Mouse (Mus musculus): ENCODE results near the gene Aqp9. TPM values are rescaled to one million over a fixed set of nuclear protein-coding genes. Genes with fewer than 3 reads are reported as not detected.

Aqp9 gene
- polyA plus RNA-seq, 1 experiment from 2014 or later: 0.37 TPM

DNA sequence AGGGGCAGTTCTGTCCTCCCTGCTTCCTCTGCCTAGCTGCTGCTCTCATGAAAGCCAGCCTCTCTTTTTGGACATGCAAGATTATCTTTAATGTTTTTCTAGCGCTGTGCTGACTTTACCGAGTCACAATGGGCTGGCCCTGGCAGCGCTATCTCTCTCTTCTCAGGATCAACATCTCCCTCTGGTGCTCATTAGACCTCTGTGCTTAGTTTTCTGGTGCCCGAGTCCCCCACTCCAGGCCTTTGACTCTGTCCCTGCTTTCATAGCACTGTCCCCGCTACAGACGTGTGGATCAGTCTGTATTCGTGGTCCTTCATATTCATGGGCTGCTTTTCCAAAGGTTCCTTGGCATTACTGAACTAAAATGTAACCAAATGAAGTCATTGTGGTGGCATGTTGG, 89.3 kb downstream of the Aqp9 start:
- 65% methylated on average over 7 of the region's 7 CpGs for WGBS
- H3K4me3 ChIP-seq (ENCODE audit: low read depth, low read length): no peak overlapping the region
- no peak overlapping the region for H3K9ac ChIP-seq (ENCODE audit: low read length)
- H3K4me2 ChIP-seq (ENCODE audit: low read length): no peak overlapping the region
- no peaks in the 10 kb centered on the region for H3K36me3 ChIP-seq (ENCODE audit: control insufficient read depth, insufficient read depth, low read length)
- DNase-seq (ENCODE audit: low spot score) (no peak), ATAC-seq (no peak)
- H3K27me3 ChIP-seq (replicated peaks; ENCODE audit: control insufficient read depth, insufficient read depth, low read length): no peaks in the 10 kb centered on the region
- no peaks in the 10 kb centered on the region for H3K9me3 ChIP-seq (replicated peaks; ENCODE audit: control insufficient read depth, low read length)
- no peak overlapping the region for H3K27ac ChIP-seq (ENCODE audit: low read depth, low read length)
- H3K4me1 ChIP-seq (ENCODE audit: control insufficient read depth, insufficient read depth, low read length): no peaks in the 10 kb centered on the region

DNA sequence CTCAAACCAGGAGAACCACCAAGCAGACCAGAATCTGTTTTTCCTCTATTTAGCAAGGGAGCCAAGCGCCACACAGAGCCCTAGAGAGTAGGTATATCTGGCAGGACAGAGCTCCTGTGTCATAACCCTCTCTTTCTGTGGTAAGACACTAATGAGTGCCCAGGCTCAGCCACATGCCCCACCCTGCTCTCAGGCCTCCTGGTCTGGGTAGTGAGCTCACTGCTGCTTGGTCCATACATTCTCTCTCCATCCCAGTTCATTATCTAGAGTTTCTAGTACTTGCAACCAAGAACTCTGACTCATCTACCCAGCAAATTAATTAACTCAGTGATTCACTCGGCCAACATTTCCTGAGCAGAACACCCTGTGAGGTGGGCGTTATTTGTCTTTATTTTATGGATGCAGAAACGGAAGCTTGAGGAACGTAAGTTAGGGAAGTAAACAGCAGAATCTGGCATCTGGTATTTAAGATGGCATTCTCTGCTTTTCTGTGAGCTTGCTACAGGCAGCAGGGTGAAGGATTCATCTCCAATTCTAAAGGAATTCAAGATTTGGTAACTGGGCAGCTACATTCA, 91.1 kb downstream of the Aqp9 start:
- WGBS: 87% methylated on average over 5 of the region's 5 CpGs
- Histone ChIP-seq H3K9ac (ENCODE audit: low read length) (no peak overlapping the region), H3K36me3 (ENCODE audit: control insufficient read depth, insufficient read depth, low read length) (no peaks in the 10 kb centered on the region), H3K4me2 (ENCODE audit: low read length) (no peak overlapping the region), H3K4me1 (ENCODE audit: control insufficient read depth, insufficient read depth, low read length) (no peaks in the 10 kb centered on the region), H3K4me3 (ENCODE audit: low read depth, low read length) (no peak overlapping the region), H3K9me3 (replicated peaks; ENCODE audit: control insufficient read depth, low read length) (no peaks in the 10 kb centered on the region), H3K27me3 (replicated peaks; ENCODE audit: control insufficient read depth, insufficient read depth, low read length) (no peaks in the 10 kb centered on the region), H3K27ac (ENCODE audit: low read depth, low read length) (no peak overlapping the region)
- no peak for DNase-seq (ENCODE audit: low spot score)
- no peak for ATAC-seq

DNA sequence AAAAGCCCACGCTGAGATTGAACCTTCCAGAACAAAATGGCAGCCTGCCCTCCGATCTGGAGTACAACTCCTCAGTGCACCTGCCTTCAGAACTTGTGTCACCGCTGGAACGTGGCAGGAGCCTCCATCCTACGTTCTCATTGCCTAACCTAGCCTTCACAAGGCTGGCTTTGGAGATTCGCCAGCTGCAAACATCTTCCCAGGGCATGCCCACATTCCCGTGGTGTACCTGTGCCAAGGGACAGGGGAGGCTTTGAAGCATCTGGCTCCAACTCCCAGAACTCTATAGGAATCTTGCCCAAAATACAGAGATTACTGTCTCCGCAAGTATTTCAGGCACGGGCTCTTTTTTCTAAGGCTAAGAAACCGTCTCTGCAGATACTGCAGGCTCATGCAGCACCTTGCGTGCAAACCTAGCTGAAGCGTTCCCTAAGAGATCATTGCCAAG, 92.3 kb downstream of the Aqp9 start:
- Histone ChIP-seq H3K9ac (ENCODE audit: low read length) (no peak overlapping the region), H3K27me3 (replicated peaks; ENCODE audit: control insufficient read depth, insufficient read depth, low read length) (no peaks in the 10 kb centered on the region), H3K27ac (ENCODE audit: low read depth, low read length) (no peak overlapping the region), H3K9me3 (replicated peaks; ENCODE audit: control insufficient read depth, low read length) (no peaks in the 10 kb centered on the region), H3K4me3 (ENCODE audit: low read depth, low read length) (no peak overlapping the region), H3K4me2 (ENCODE audit: low read length) (no peak overlapping the region), H3K4me1 (ENCODE audit: control insufficient read depth, insufficient read depth, low read length) (no peaks in the 10 kb centered on the region), H3K36me3 (ENCODE audit: control insufficient read depth, insufficient read depth, low read length) (no peaks in the 10 kb centered on the region)
- ATAC-seq (no peak), DNase-seq (ENCODE audit: low spot score) (no peak)
- WGBS: 82% methylated on average over 12 of the region's 12 CpGs

DNA sequence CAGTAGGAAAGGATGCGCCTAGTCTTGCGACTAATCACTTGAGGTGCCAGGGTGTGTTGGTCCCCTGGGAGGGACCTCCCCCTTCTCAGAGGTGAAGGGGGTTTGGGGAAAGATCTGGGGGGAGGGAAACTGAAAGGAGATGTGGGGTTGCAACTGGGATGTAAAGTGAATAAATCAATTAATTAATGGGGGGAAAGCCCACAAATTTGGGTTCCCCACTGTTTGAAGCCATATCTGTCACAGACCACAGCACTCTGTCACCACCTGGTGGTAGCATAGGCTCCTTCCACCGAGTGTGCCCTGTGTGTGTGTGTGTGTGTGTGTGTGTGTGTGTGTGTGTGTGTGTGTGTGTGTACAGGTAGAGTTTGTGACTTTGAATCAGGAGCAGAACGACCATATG, 94.7 kb downstream of the Aqp9 start:
- DNase-seq (ENCODE audit: low spot score): peak; percentile 49
- ATAC-seq: no peak
- H3K9ac ChIP-seq (ENCODE audit: low read length): no peak overlapping the region
- H3K9me3 ChIP-seq (replicated peaks; ENCODE audit: control insufficient read depth, low read length): no peaks in the 10 kb centered on the region
- no peak overlapping the region for H3K27ac ChIP-seq (ENCODE audit: low read depth, low read length)
- no peaks in the 10 kb centered on the region for H3K27me3 ChIP-seq (replicated peaks; ENCODE audit: control insufficient read depth, insufficient read depth, low read length)
- H3K36me3 ChIP-seq (ENCODE audit: control insufficient read depth, insufficient read depth, low read length): no peaks in the 10 kb centered on the region
- H3K4me3 ChIP-seq (ENCODE audit: low read depth, low read length): no peak overlapping the region
- no peak overlapping the region for H3K4me2 ChIP-seq (ENCODE audit: low read length)
- WGBS: 57% methylated on average over 4 of the region's 4 CpGs
- no peaks in the 10 kb centered on the region for H3K4me1 ChIP-seq (ENCODE audit: control insufficient read depth, insufficient read depth, low read length)

DNA sequence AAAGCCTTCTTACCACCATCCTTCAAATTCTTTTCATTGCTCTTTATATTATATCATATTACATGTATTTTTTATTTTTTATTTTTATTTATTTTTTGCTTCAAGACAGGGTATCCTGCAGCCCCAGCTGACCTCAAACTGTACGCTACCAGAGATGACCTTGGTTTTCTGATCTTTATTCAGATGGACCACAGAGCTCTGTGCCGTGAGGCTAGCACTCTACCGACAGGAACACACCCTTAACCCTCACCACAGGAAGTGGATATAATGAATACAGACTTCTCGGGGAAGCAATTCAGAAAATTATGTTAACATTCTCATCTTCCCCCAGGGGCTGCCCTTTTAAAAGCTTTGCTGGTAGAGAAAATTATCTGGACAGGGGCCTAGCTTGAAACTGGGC, 95.4 kb downstream of the Aqp9 start:
- Histone ChIP-seq H3K4me2 (ENCODE audit: low read length) (no peak overlapping the region), H3K27me3 (replicated peaks; ENCODE audit: control insufficient read depth, insufficient read depth, low read length) (no peaks in the 10 kb centered on the region), H3K36me3 (ENCODE audit: control insufficient read depth, insufficient read depth, low read length) (no peaks in the 10 kb centered on the region), H3K4me3 (ENCODE audit: low read depth, low read length) (no peak overlapping the region), H3K9me3 (replicated peaks; ENCODE audit: control insufficient read depth, low read length) (no peaks in the 10 kb centered on the region), H3K4me1 (ENCODE audit: control insufficient read depth, insufficient read depth, low read length) (no peaks in the 10 kb centered on the region), H3K27ac (ENCODE audit: low read depth, low read length) (no peak overlapping the region), H3K9ac (ENCODE audit: low read length) (no peak overlapping the region)
- ATAC-seq: no peak
- 55% methylated on average over 4 of the region's 4 CpGs for WGBS
- no peak for DNase-seq (ENCODE audit: low spot score)

DNA sequence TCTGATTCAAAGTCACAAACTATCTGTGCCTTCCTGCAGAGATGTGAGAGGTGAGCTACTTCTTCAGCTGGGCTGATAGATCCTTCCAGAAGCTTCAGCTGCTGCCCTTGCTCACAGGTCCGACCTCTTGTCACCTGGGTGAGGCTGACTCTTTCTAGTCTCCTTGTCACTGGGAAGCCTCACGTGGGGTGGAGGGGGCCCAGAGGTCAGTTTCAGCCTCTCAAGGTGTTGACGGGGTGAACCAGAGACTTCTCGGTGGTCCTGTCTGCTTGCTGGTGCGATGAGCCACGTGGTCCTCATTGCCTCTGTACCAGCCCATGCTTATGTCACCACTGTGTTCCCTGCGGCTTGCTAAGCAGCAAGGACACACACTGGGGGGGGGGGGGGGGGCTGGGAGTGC, 96.0 kb downstream of the Aqp9 start:
- Histone ChIP-seq H3K4me3 (ENCODE audit: low read depth, low read length) (no peak overlapping the region), H3K27me3 (replicated peaks; ENCODE audit: control insufficient read depth, insufficient read depth, low read length) (no peaks in the 10 kb centered on the region), H3K9me3 (replicated peaks; ENCODE audit: control insufficient read depth, low read length) (no peaks in the 10 kb centered on the region), H3K9ac (ENCODE audit: low read length) (no peak overlapping the region), H3K4me1 (ENCODE audit: control insufficient read depth, insufficient read depth, low read length) (no peaks in the 10 kb centered on the region), H3K27ac (ENCODE audit: low read depth, low read length) (no peak overlapping the region), H3K36me3 (ENCODE audit: control insufficient read depth, insufficient read depth, low read length) (no peaks in the 10 kb centered on the region), H3K4me2 (ENCODE audit: low read length) (no peak overlapping the region)
- no peak for ATAC-seq
- whole genome bisulfite sequencing: 73% methylated on average over 7 of the region's 7 CpGs
- DNase-seq (ENCODE audit: low spot score): no peak

DNA sequence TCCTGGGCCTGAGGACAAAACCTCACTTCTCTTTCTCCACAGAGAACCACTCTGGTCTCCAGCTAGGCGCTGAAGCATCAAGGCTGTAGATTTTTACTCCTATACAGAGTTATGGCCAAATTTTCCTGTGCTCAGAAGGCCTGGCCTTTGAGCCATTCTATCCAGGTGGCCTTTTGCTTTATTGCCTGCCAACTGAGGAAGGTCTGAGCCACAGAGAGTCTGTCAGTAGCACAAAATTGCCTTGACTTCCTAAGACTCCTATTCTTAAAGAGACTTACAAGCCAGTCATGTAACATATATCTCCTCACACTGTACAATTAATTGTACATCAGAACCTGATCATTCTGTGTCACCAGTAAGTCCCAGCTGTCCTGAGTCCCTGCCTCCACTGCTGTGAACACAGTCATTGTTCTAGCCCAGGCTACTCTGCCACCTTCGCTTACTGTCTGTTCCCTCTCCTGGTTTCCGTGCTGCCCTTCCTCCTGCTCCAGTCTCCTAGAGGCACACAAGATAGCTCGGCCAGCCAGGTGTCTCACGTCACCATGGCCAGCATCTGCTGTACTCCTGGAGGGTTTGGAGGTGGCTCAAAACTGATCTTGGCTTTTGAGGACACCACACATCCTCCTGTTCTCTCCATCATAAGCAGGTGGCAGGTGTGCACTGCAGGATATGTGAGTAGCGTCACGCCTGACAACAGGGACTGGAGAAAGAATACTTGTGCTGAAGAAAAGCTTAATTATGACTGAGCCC, 96.7 kb downstream of the Aqp9 start:
- Histone ChIP-seq H3K36me3 (ENCODE audit: control insufficient read depth, insufficient read depth, low read length) (no peaks in the 10 kb centered on the region), H3K4me3 (ENCODE audit: low read depth, low read length) (no peak overlapping the region), H3K9me3 (replicated peaks; ENCODE audit: control insufficient read depth, low read length) (no peaks in the 10 kb centered on the region), H3K9ac (ENCODE audit: low read length) (no peak overlapping the region), H3K27ac (ENCODE audit: low read depth, low read length) (no peak overlapping the region), H3K27me3 (replicated peaks; ENCODE audit: control insufficient read depth, insufficient read depth, low read length) (no peaks in the 10 kb centered on the region), H3K4me1 (ENCODE audit: control insufficient read depth, insufficient read depth, low read length) (no peaks in the 10 kb centered on the region), H3K4me2 (ENCODE audit: low read length) (no peak overlapping the region)
- DNase-seq (ENCODE audit: low spot score) (no peak), ATAC-seq (no peak)
- WGBS: 83% methylated on average over 7 of the region's 7 CpGs

DNA sequence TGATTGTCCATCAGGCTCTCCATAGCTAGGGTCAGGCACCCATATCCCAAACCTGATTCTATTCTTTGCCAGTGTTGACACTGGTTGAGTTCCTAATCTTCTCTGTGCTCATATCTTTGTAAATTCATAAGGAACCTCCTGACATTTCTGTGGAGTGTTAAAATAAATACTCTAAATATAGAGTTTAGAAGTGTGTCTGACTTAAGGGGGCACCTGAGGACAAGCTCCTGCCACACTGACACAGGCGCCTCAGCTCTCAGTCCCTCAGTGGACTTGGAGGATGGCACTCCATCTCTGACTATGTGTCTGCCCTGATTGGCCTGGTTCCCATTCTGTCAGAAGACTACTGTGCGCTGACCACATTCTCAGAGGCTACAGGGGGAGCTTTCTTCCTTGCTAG, 97.9 kb downstream of the Aqp9 start:
- WGBS: 92% methylated on average over 2 of the region's 2 CpGs

DNA sequence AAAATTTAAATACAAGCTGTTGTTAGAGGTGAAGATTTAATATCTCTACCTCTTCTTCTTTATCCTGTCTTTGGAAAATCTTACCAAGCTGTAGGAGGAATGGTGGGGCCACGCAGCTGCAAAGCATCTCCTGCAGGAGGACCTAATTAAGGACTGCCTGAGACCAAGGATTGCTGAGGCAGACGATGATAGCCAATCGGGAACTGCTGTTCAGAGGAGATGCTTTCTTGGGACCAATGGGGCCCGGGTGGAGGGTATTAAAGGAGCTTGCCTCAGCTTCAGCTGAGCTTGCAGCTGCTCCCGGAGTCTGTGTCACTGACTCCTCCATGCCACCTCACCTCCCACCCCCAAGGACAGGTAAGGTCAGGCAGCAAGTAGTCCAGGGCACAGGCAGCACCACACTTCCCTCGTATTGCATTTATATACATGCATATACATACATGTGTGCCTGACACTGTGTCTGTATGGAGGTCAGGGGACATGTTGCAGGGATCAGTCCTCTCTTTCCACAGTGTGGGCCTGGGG, 99.6 kb downstream of the Aqp9 start:
- Histone ChIP-seq H3K36me3 (ENCODE audit: control insufficient read depth, insufficient read depth, low read length) (no peaks in the 10 kb centered on the region), H3K27ac (ENCODE audit: low read depth, low read length) (no peak overlapping the region), H3K4me3 (ENCODE audit: low read depth, low read length) (no peak overlapping the region), H3K4me2 (ENCODE audit: low read length) (no peak overlapping the region), H3K4me1 (ENCODE audit: control insufficient read depth, insufficient read depth, low read length) (no peaks in the 10 kb centered on the region), H3K27me3 (replicated peaks; ENCODE audit: control insufficient read depth, insufficient read depth, low read length) (no peaks in the 10 kb centered on the region), H3K9ac (ENCODE audit: low read length) (no peak overlapping the region), H3K9me3 (replicated peaks; ENCODE audit: control insufficient read depth, low read length) (no peaks in the 10 kb centered on the region)
- ATAC-seq: no peak
- whole genome bisulfite sequencing: 45% methylated on average over 6 of the region's 6 CpGs
- DNase-seq (ENCODE audit: low spot score): no peak

More for the DNA sequence above, 97.9 kb downstream of the Aqp9 start:
- Histone ChIP-seq H3K4me2 (ENCODE audit: low read length) (no peak overlapping the region), H3K4me1 (ENCODE audit: control insufficient read depth, insufficient read depth, low read length) (no peaks in the 10 kb centered on the region), H3K4me3 (ENCODE audit: low read depth, low read length) (no peak overlapping the region), H3K27ac (ENCODE audit: low read depth, low read length) (no peak overlapping the region), H3K36me3 (ENCODE audit: control insufficient read depth, insufficient read depth, low read length) (no peaks in the 10 kb centered on the region), H3K27me3 (replicated peaks; ENCODE audit: control insufficient read depth, insufficient read depth, low read length) (no peaks in the 10 kb centered on the region), H3K9me3 (replicated peaks; ENCODE audit: control insufficient read depth, low read length) (no peaks in the 10 kb centered on the region), H3K9ac (ENCODE audit: low read length) (no peak overlapping the region)
- DNase-seq (ENCODE audit: low spot score): no peak
- no peak for ATAC-seq
